Mouse (Mus musculus) thymus, postnatal 25 days (tissue): ENCODE data around the gene Hectd1.
A peak's percentile ranks its signal among the peaks of the same experiment; 100 is the strongest.

ENCODE experiments used
- DNase-seq: peaks from one replicate; pipeline ENCODE4 v3.0.0; 2022

Gene Hectd1

GRCm38 (mm10) chr12:51767454-51767853 lies 61.9 kb downstream of the Hectd1 start:
- no peak for DNase-seq

- DNase-seq, result no peak
Measured at GRCm38 (mm10) chr12:51759374-51759773, 70.0 kb downstream of the Hectd1 start.

- DNase-seq, result no peak
Measured at GRCm38 (mm10) chr12:51756599-51756961, 72.8 kb downstream of the Hectd1 start.

GRCm38 (mm10) chr12:51755938-51756598 lies 73.3 kb downstream of the Hectd1 start:
- DNase-seq, result no peak

- DNase-seq, result no peak
Measured at GRCm38 (mm10) chr12:51747348-51747747, 82.0 kb downstream of the Hectd1 start.

GRCm38 (mm10) chr12:51744957-51745356 lies 84.4 kb downstream of the Hectd1 start:
- no peak for DNase-seq

- DNase-seq, result peak; percentile 42
Measured at GRCm38 (mm10) chr12:51741690-51742089, 87.6 kb downstream of the Hectd1 start.

GRCm38 (mm10) chr12:51736807-51737206 lies 92.5 kb downstream of the Hectd1 start:
- DNase-seq, result no peak

GRCm38 (mm10) chr12:51736381-51736780 lies 93.0 kb downstream of the Hectd1 start:
- DNase-seq, result no peak

GRCm38 (mm10) chr12:51735840-51736271 lies 93.5 kb downstream of the Hectd1 start:
- DNase-seq, result no peak

- no peak for DNase-seq
Measured at GRCm38 (mm10) chr12:51734605-51735211, 94.6 kb downstream of the Hectd1 start.

GRCm38 (mm10) chr12:51729827-51730226 lies 99.5 kb downstream of the Hectd1 start:
- DNase-seq, result no peak

- DNase-seq, result no peak
Measured at GRCm38 (mm10) chr12:51729058-51729457, 100.3 kb downstream of the Hectd1 start.

GRCm38 (mm10) chr12:51721836-51722235 lies 107.5 kb downstream of the Hectd1 start:
- DNase-seq, result no peak

- DNase-seq, result no peak
Measured at GRCm38 (mm10) chr12:51718617-51719016, 110.7 kb downstream of the Hectd1 start.

GRCm38 (mm10) chr12:51712685-51713084 lies 116.7 kb downstream of the Hectd1 start:
- no peak for DNase-seq

- no peak for DNase-seq
Measured at GRCm38 (mm10) chr12:51710154-51710553, 119.2 kb downstream of the Hectd1 start.

- no peak for DNase-seq
Measured at GRCm38 (mm10) chr12:51709741-51710140, 119.6 kb downstream of the Hectd1 start.

GRCm38 (mm10) chr12:51708941-51709686 lies 120.2 kb downstream of the Hectd1 start:
- DNase-seq, result no peak

GRCm38 (mm10) chr12:51706673-51707235 lies 122.6 kb downstream of the Hectd1 start:
- DNase-seq, result no peak

GRCm38 (mm10) chr12:51705778-51706177 lies 123.6 kb downstream of the Hectd1 start:
- DNase-seq, result no peak

GRCm38 (mm10) chr12:51704572-51704971 lies 124.8 kb downstream of the Hectd1 start:
- DNase-seq, result no peak

GRCm38 (mm10) chr12:51703859-51704258 lies 125.5 kb downstream of the Hectd1 start:
- DNase-seq, result no peak

- DNase-seq, result no peak
Measured at GRCm38 (mm10) chr12:51701723-51702122, 127.6 kb downstream of the Hectd1 start.
